Mouse (Mus musculus) induced T-regulatory cell, adult 2 months (primary cell): ENCODE results near the gene Atp8b4.

ENCODE experiments used
- DNase-seq: peaks from one replicate; pipeline ENCODE4 v3.0.0-alpha.2; 2012; ENCODE audit warnings: low read depth

The Atp8b4 gene

GRCm38 (mm10) chr2:126284071-126284470 lies 216.4 kb downstream of the Atp8b4 start:
- no peak for DNase-seq

DNA sequence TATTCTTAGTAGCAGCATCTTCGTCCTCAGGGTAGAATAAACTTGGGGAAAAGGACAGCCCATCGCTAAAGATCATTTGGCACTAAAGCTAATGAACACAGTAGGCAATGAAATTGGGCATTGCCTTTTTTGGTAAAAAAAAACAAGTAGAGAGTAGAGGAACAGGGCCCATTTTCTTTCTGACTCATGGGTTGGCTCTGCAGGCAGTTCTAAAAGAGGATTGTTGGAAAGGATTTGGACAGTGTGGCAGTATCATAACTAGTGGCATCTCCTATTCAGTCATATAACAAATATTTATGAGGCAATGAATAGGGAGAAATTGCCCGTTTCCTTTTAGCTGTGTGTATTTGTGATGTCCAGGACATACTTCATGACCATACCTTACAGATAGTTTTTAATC lies 217.4 kb downstream of the Atp8b4 start:
- DNase-seq: no peak

DNA sequence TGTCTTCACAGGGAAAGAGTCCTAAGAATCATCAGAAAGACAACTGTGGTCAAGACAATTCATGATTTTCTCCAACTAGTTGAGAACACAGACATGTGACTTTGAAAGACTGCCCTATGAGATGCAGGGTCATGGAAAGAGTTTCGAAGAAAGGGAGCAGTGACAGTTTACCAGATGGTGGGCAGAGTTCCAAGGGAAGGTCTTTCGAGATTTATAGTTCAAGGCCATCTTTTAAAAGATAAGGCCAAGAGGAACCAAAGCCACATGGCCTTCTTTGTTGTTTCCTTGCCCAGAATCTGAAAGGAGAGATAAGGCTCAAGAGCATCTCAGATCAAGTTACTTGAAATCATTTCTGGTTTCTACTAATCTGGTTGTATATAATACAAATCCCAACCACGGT lies 225.0 kb downstream of the Atp8b4 start:
- no peak for DNase-seq

DNA sequence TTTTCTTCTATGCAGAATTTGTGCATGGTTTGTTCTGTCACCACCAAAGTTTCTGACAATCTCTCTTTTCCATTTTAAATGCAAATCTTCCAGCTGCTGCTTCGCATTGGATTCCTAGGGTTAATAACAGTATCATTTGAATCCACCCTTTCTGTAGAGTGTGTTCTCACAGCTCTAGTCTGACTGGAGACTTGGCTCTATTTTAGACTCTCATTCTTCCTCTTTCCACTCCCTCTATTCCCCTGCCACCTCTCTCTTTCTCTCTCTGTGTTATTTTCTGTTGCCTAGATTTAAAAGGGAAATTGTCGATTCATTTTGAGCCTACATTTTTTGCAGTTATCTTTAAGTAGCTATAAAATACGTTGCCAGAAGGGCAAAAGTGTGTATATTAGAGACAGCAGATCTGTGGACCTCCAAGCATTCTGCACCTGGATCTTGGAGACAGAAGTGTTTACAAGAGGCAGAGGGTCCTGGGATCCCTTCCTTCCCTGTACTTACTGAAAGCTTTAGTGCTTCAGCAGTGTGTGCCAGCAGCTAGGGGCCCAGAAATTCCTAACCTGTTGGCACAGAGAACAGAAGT lies 225.6 kb downstream of the Atp8b4 start:
- no peak for DNase-seq

DNA sequence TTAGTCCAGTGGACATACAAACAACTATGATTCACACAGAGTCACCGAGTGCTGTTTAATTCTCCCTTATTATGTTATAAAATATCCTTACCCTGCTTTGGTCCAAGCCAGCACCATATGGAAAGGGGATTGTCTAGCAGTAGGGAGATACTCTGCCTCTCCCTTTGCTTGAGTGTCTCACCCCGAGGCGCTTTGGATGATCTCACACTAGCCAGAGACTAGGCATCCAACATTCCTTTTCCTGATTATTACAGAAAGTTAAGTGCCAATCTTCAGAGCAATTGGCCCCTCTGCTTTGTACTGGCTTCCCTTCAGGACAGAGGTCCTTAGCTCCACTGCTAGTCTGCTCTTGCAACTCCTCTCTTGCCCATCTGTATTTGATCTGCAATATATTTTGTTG lies 226.2 kb downstream of the Atp8b4 start:
- DNase-seq: no peak
